Mouse (Mus musculus): ENCODE measurements around the gene Prkag2.

GRCm38 (mm10) chr5:24828446-24828845, 272.0 kb downstream of the Prkag2 start:
- no peak for TF ChIP-seq CTCF (IDR thresholded peaks at IDR 0.05; ENCODE audit: low read depth)
- no peak for TF ChIP-seq EP300 (IDR thresholded peaks at IDR 0.05; ENCODE audit: low read depth)
